Mouse (Mus musculus): Measurements from ENCODE around the gene Fut11.

The Fut11 gene

DNA sequence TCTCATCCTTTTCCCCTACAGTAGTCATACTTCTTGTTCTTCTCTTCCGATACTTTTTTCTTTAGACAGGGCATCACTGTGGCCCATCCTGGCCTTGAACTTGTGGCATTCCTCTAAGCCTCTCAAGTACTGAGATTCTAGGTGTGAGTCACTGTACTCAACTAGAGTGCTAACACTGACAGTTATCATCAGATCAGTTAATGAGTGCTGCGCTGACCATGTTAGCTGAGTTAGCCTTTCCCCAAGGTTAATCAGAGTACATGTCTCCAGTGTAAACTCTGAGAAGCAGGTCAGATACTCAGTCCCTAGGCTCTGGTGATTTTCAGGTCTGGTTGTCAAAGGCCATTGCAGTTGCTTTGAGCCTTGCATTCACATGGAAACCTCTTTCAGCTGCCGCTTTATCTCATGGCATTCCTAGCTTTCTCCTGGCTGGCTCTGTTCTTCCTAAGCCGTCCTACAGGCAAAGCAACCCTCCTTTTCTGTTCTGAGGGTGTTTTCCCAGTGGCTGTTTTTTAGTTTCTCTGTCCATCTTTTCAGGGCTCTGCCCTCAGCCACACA is 54.8 kb downstream of the Fut11 start:
- in situ Hi-C loops (cut with MboI; ENCODE audit: low sequenced_read_pairs), result no loop called here

DNA sequence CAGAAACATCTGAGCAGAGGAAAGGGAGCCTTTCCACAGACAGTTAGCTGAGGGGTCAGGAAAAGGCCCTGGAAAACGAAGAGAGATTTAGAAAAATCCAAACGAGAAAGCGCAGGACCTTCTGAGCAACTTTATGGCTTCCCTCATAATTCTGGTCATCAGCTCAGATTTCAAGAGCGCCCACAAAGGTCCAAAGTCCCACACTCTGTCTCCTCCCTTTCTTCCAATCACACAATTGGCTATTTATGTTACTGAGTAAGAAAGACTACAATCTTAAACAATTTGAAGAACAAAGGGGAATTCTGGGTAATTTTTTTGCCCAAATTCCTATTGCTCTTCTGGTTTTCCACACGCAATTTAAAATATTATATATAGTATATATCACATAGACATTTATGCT is 55.7 kb downstream of the Fut11 start:
- in situ Hi-C loops (cut with MboI; ENCODE audit: low sequenced_read_pairs), result no loop called here

Measured in CH12F3 (cell line).